Comparison of ENCODE assay signal across 11 mouse cellular contexts in genomic region chr13:45397240-45397639, GRCm38 (mm10). TPM values are rescaled to one million over a fixed set of nuclear protein-coding genes. Genes with fewer than 3 reads are reported as not detected.
A peak's percentile ranks its signal among the peaks of the same experiment; 100 is the strongest.
DNase-seq lines count a peak whose midpoint lies in the region; ATAC-seq and TF ChIP-seq lines count a peak whose summit lies in the region.
"Had no signal": no experiment of that assay in that cellular context is flagged by ENCODE, and none has a peak within 500 bp of the region (broad histone marks: within the 10 kb centered on the region; RNA-seq: fewer than 3 reads in every experiment).

No protein-coding gene starts in this region.

- no peak for DNase-seq in forebrain, postnatal 0 days
- DNase-seq in layer of hippocampus, adult 9-11 months: peak; percentile 66
- DNase-seq in layer of hippocampus, postnatal 25 days (ENCODE audit: extremely low spot score in 1 of 2, low spot score in 1 of 2): no peak
- peak; percentile 61 for DNase-seq in NIH3T3 (ENCODE audit: low read depth)
- DNase-seq in cerebellum, adult 9-11 months: no peak
- DNase-seq in heart, postnatal 4 days: no peak
- DNase-seq: B cell, adult 2 months; gastrocnemius, postnatal 36 days had no signal

- no peaks in the 10 kb centered on the region for H3K9me3 ChIP-seq in forebrain, postnatal 0 days (ENCODE audit: low read length)
- no peaks in the 10 kb centered on the region for H3K9me3 ChIP-seq in forebrain, embryonic 16.5 days (ENCODE audit: control insufficient read depth, low read length)
- no peaks in the 10 kb centered on the region for H3K9me3 ChIP-seq in hindbrain, embryonic 13.5 days
- H3K9me3 ChIP-seq: midbrain, embryonic 10.5 days had no signal

- H3K36me3 ChIP-seq in forebrain, postnatal 0 days (ENCODE audit: insufficient read depth): no peaks in the 10 kb centered on the region
- H3K36me3 ChIP-seq in forebrain, embryonic 16.5 days (ENCODE audit: control insufficient read depth, insufficient read depth): no peaks in the 10 kb centered on the region
- no peaks in the 10 kb centered on the region; the same call in 1 of the 2 replicates for H3K36me3 ChIP-seq in hindbrain, embryonic 13.5 days
- H3K36me3 ChIP-seq: midbrain, embryonic 10.5 days had no signal

- TF ChIP-seq CTCF in forebrain, postnatal 0 days (IDR thresholded peaks at IDR 0.05; ENCODE audit: low read depth): no peak

- WGBS in forebrain, postnatal 0 days: 50% methylated on average over 5 of the region's 5 CpGs
- WGBS in forebrain, embryonic 16.5 days: 57% methylated on average over 5 of the region's 5 CpGs
- 20% methylated on average over 5 of the region's 5 CpGs for WGBS in hindbrain, embryonic 13.5 days

- ATAC-seq in forebrain, postnatal 0 days: no peak
- ATAC-seq in forebrain, embryonic 16.5 days: no peak
- ATAC-seq in hindbrain, embryonic 13.5 days (ENCODE audit: low FRiP score): no peak

- H3K9ac ChIP-seq in forebrain, postnatal 0 days: no peak overlapping the region
- no peak overlapping the region for H3K9ac ChIP-seq in forebrain, embryonic 16.5 days (replicated peaks; ENCODE audit: low read depth, low read length)
- H3K9ac ChIP-seq in hindbrain, embryonic 13.5 days: no peak overlapping the region

- H3K27me3 ChIP-seq in forebrain, postnatal 0 days (ENCODE audit: insufficient read depth, low read length): no peaks in the 10 kb centered on the region; the same call in 1 of the 2 replicates
- H3K27me3 ChIP-seq in forebrain, embryonic 16.5 days (replicated peaks; ENCODE audit: control insufficient read depth, insufficient read depth, low read length): no peaks in the 10 kb centered on the region
- H3K27me3 ChIP-seq in hindbrain, embryonic 13.5 days: no peaks in the 10 kb centered on the region

- H3K27ac ChIP-seq in forebrain, postnatal 0 days (ENCODE audit: low read depth, low read length): peak overlapping the region; percentile 36; the same call in 1 of the 2 replicates
- H3K27ac ChIP-seq in forebrain, embryonic 16.5 days (ENCODE audit: low read length): no peak overlapping the region
- H3K27ac ChIP-seq in hindbrain, embryonic 13.5 days: peak overlapping the region; percentile 40; the same call in 1 of the 2 replicates
- H3K27ac ChIP-seq: midbrain, embryonic 10.5 days had no signal

- H3K4me3 ChIP-seq in forebrain, postnatal 0 days (ENCODE audit: low read depth, low read length): no peak overlapping the region
- H3K4me3 ChIP-seq in forebrain, embryonic 16.5 days (replicated peaks; ENCODE audit: low read length): no peak overlapping the region
- H3K4me3 ChIP-seq in hindbrain, embryonic 13.5 days: no peak overlapping the region
- H3K4me3 ChIP-seq: midbrain, embryonic 10.5 days had no signal

- H3K4me2 ChIP-seq in forebrain, postnatal 0 days (ENCODE audit: low read depth): no peak overlapping the region
- no peak overlapping the region for H3K4me2 ChIP-seq in forebrain, embryonic 16.5 days (ENCODE audit: low read length)
- no peak overlapping the region for H3K4me2 ChIP-seq in hindbrain, embryonic 13.5 days

- H3K4me1 ChIP-seq in forebrain, postnatal 0 days (ENCODE audit: insufficient read depth): peaks cover 5% of the 10 kb centered on the region; the same call in 1 of the 2 replicates
- no peaks in the 10 kb centered on the region; the same call in 1 of the 2 replicates for H3K4me1 ChIP-seq in forebrain, embryonic 16.5 days (replicated peaks; ENCODE audit: control insufficient read depth, insufficient read depth, low read length)
- peaks cover 37% of the 10 kb centered on the region for H3K4me1 ChIP-seq in hindbrain, embryonic 13.5 days (replicated peaks)

RNA-seq across cellular contexts. Expression of gene Mylip, which starts 7.7 kb away (rescaled TPM):
- total RNA-seq in forebrain, postnatal 0 days (2014; rRNA removed): 15.6 and 17.9 TPM in 2 replicates
- 1.7 and 3.8 TPM in 2 replicates for polyA plus RNA-seq in forebrain, postnatal 0 days (2015; fragmentation: Nextera tagmentation; extraction: Ambion mirVana)
- 5.6 and 5.8 TPM in 2 replicates for polyA plus RNA-seq in forebrain, embryonic 16.5 days (2015; fragmentation: Nextera tagmentation; extraction: Ambion mirVana)
- total RNA-seq in layer of hippocampus, postnatal 25 days (2021): 10 to 100 TPM; 19.6 to 28.4 TPM
- 6.7 and 7.9 TPM in 2 replicates for polyA plus RNA-seq in hindbrain, embryonic 13.5 days (2015; fragmentation: Nextera tagmentation; extraction: Ambion mirVana)
- 1 to 10 TPM; 5.3 to 6.8 TPM for total RNA-seq in heart, postnatal 4 days (2021)

Comparison
In these comparisons a context has a peak if more than half of its experiments do, and no peak if none do; other contexts are left out.
1. DNase-seq: peak in layer of hippocampus, adult 9-11 months (single experiment) and NIH3T3 (single experiment); none in forebrain, postnatal 0 days (single experiment), layer of hippocampus, postnatal 25 days (0 of 2), cerebellum, adult 9-11 months (single experiment) and heart, postnatal 4 days (single experiment).